Mouse (Mus musculus) megakaryocyte, embryonic 14.5 days (primary cell): ENCODE measurements at regions not wholly inside any gene's neighbourhood (a gene's known extent, or its start where the extent isn't known, plus 50 kb on each side); places are given as distances from the start of the nearest gene placed in this dataset.

Source experiments
- FLI1 ChIP-seq: IDR thresholded peaks from 2 replicates; pipeline ENCODE4 v1.6.1; 2012; ENCODE audit warnings: low read length, inconsistent platforms, mixed read lengths
- GATA1 ChIP-seq: IDR thresholded peaks from 3 replicates; pipeline ENCODE4 v1.6.1; 2012; ENCODE audit warnings: mixed read lengths, low read length, inconsistent platforms, borderline replicate concordance

- no peak for TF ChIP-seq GATA1
- TF ChIP-seq FLI1 = no peak
These were observed 3830.8 kb upstream of the Gm7489 start for GRCm38 (mm10) chr15:50053892-50054291.
